Mouse (Mus musculus) embryonic facial prominence, embryonic 13.5 days (tissue): ENCODE results near the gene Usp17lb. TPM values are rescaled to one million over a fixed set of nuclear protein-coding genes. Genes with fewer than 3 reads are reported as not detected.

Source experiments
- polyA plus RNA-seq: library from polyadenylated mRNA; unstranded; fragments of >200 nt; fragmentation: Nextera tagmentation; extraction: Ambion mirVana; gene quantifications from 2 replicates; pipeline ENCODE4 v1.2.1, GENCODE M21; 2015

The Usp17lb gene
- polyA plus RNA-seq, 1 experiment from 2014 or later = not detected

Other genes starting within 250 kb of the Usp17lb start
- 0.22 TPM in 1 of 2 replicates, not detected in the other for gene Olfr655, start 240.8 kb downstream of the Usp17lb start, polyA plus RNA-seq
- not detected in 2 replicates for gene Olfr656, start 228.6 kb downstream of the Usp17lb start, polyA plus RNA-seq
- not detected in 2 replicates for gene Olfr657, start 217.8 kb downstream of the Usp17lb start, polyA plus RNA-seq
- 0.08 TPM in 1 of 2 replicates, not detected in the other for gene Olfr658, start 195.3 kb downstream of the Usp17lb start, polyA plus RNA-seq
- gene Olfr659, start 175.8 kb downstream of the Usp17lb start, polyA plus RNA-seq = not detected in 2 replicates
- gene Olfr661, start 156.1 kb downstream of the Usp17lb start, polyA plus RNA-seq = not detected in 2 replicates
- not detected in 2 replicates for gene Usp17le, start 65.1 kb downstream of the Usp17lb start, polyA plus RNA-seq
- gene Usp17la, start 14.4 kb upstream of the Usp17lb start, polyA plus RNA-seq = 0.10 TPM in 1 of 2 replicates, not detected in the other
- not detected in 2 replicates for gene Olfr665, start 35.4 kb upstream of the Usp17lb start, polyA plus RNA-seq
- 0.17 TPM in 1 of 2 replicates, not detected in the other for gene Olfr666, start 53.3 kb upstream of the Usp17lb start, polyA plus RNA-seq
- gene Olfr667, start 78.9 kb upstream of the Usp17lb start, polyA plus RNA-seq = not detected in 2 replicates
- not detected in 2 replicates for gene Olfr668, start 85.5 kb upstream of the Usp17lb start, polyA plus RNA-seq
- not detected in 2 replicates for gene Olfr669, start 91.6 kb upstream of the Usp17lb start, polyA plus RNA-seq
- gene Olfr670, start 120.0 kb upstream of the Usp17lb start, polyA plus RNA-seq = not detected in 2 replicates
- not detected in 2 replicates for gene Olfr671, start 136.5 kb upstream of the Usp17lb start, polyA plus RNA-seq
- 0.21 TPM in 1 of 2 replicates, not detected in the other for gene Olfr672, start 159.4 kb upstream of the Usp17lb start, polyA plus RNA-seq
- gene Olfr675, start 185.9 kb upstream of the Usp17lb start, polyA plus RNA-seq = not detected in 2 replicates
- not detected in 2 replicates for gene Olfr676, start 190.1 kb upstream of the Usp17lb start, polyA plus RNA-seq
- gene Olfr677, start 208.8 kb upstream of the Usp17lb start, polyA plus RNA-seq = not detected in 2 replicates
- gene Olfr678, start 221.9 kb upstream of the Usp17lb start, polyA plus RNA-seq = 0.08 TPM in 1 of 2 replicates, not detected in the other
- 0.45 TPM in 1 of 2 replicates, not detected in the other for gene Olfr679, start 238.6 kb upstream of the Usp17lb start, polyA plus RNA-seq